Mouse (Mus musculus): ENCODE data around the gene Smg6. TPM values are rescaled to one million over a fixed set of nuclear protein-coding genes. Genes with fewer than 3 reads are reported as not detected.

Gene Smg6
- polyA plus RNA-seq, 1 experiment from 2014 or later = 21.3 TPM

GRCm38 (mm10) chr11:74946348-74946747 is 20.7 kb downstream of the Smg6 start:
- no peak overlapping the region for H3K27ac ChIP-seq
- H3K4me1 ChIP-seq = no peaks in the 10 kb centered on the region
- H3K4me3 ChIP-seq = no peak overlapping the region
- H3K4me2 ChIP-seq (replicated peaks) = no peak overlapping the region
- WGBS = 85% methylated on average over 3 of the region's 3 CpGs
- H3K27me3 ChIP-seq (replicated peaks) = no peaks in the 10 kb centered on the region
- no peak for ATAC-seq (ENCODE audit: low FRiP score, low read depth)
- H3K36me3 ChIP-seq = peaks cover 25% of the 10 kb centered on the region
- no peak overlapping the region for H3K9ac ChIP-seq
- no peaks in the 10 kb centered on the region for H3K9me3 ChIP-seq

- H3K27me3 ChIP-seq (replicated peaks) = no peaks in the 10 kb centered on the region
- no peak overlapping the region for H3K9ac ChIP-seq
- H3K4me2 ChIP-seq (replicated peaks) = no peak overlapping the region
- no peaks in the 10 kb centered on the region for H3K9me3 ChIP-seq
- no peaks in the 10 kb centered on the region for H3K4me1 ChIP-seq
- ATAC-seq (ENCODE audit: low FRiP score, low read depth) = no peak
- no peak overlapping the region for H3K27ac ChIP-seq
- no peak overlapping the region for H3K4me3 ChIP-seq
- peaks cover 10% of the 10 kb centered on the region for H3K36me3 ChIP-seq
Measured at GRCm38 (mm10) chr11:74954901-74955300, 29.3 kb downstream of the Smg6 start.

- no peak overlapping the region for H3K27ac ChIP-seq
- H3K4me3 ChIP-seq = no peak overlapping the region
- no peak for ATAC-seq (ENCODE audit: low FRiP score, low read depth)
- H3K4me2 ChIP-seq (replicated peaks) = no peak overlapping the region
- no peaks in the 10 kb centered on the region for H3K27me3 ChIP-seq (replicated peaks)
- H3K36me3 ChIP-seq = peaks cover 10% of the 10 kb centered on the region
- H3K9ac ChIP-seq = no peak overlapping the region
- H3K9me3 ChIP-seq = no peaks in the 10 kb centered on the region
- no peaks in the 10 kb centered on the region for H3K4me1 ChIP-seq
Measured at GRCm38 (mm10) chr11:74956006-74956405, 30.4 kb downstream of the Smg6 start.

- Histone ChIP-seq H3K9me3 (no peaks in the 10 kb centered on the region), H3K9ac (no peak overlapping the region), H3K27me3 (replicated peaks) (no peaks in the 10 kb centered on the region), H3K4me2 (replicated peaks) (no peak overlapping the region), H3K4me3 (no peak overlapping the region), H3K27ac (no peak overlapping the region), H3K4me1 (no peaks in the 10 kb centered on the region), H3K36me3 (peaks cover 10% of the 10 kb centered on the region)
- no peak for ATAC-seq (ENCODE audit: low FRiP score, low read depth)
- 92% methylated on average over 2 of the region's 2 CpGs for WGBS
Measured at GRCm38 (mm10) chr11:74957600-74957999, 32.0 kb downstream of the Smg6 start.

- WGBS = 93% methylated on average over 2 of the region's 2 CpGs
- peaks cover 4% of the 10 kb centered on the region for H3K36me3 ChIP-seq
- H3K4me1 ChIP-seq = no peaks in the 10 kb centered on the region
- no peak overlapping the region for H3K9ac ChIP-seq
- H3K27ac ChIP-seq = no peak overlapping the region
- no peaks in the 10 kb centered on the region for H3K9me3 ChIP-seq
- no peak overlapping the region for H3K4me2 ChIP-seq (replicated peaks)
- no peaks in the 10 kb centered on the region for H3K27me3 ChIP-seq (replicated peaks)
- no peak for ATAC-seq (ENCODE audit: low FRiP score, low read depth)
- H3K4me3 ChIP-seq = no peak overlapping the region
Measured at GRCm38 (mm10) chr11:74959501-74959900, 33.9 kb downstream of the Smg6 start.

- Histone ChIP-seq H3K4me3 (no peak overlapping the region), H3K27me3 (replicated peaks) (no peaks in the 10 kb centered on the region), H3K36me3 (peaks cover 4% of the 10 kb centered on the region), H3K27ac (no peak overlapping the region), H3K9me3 (no peaks in the 10 kb centered on the region), H3K9ac (no peak overlapping the region), H3K4me2 (replicated peaks) (no peak overlapping the region), H3K4me1 (no peaks in the 10 kb centered on the region)
- WGBS = 98% methylated on average over 9 of the region's 9 CpGs
- ATAC-seq (ENCODE audit: low FRiP score, low read depth) = no peak
Measured at GRCm38 (mm10) chr11:74960031-74960551, 34.5 kb downstream of the Smg6 start.

GRCm38 (mm10) chr11:74961953-74962352 is 36.3 kb downstream of the Smg6 start:
- Histone ChIP-seq H3K4me2 (replicated peaks) (no peak overlapping the region), H3K27ac (no peak overlapping the region), H3K27me3 (replicated peaks) (no peaks in the 10 kb centered on the region), H3K9me3 (no peaks in the 10 kb centered on the region), H3K4me1 (no peaks in the 10 kb centered on the region), H3K36me3 (peaks cover 6% of the 10 kb centered on the region; the same call in 1 of the 2 replicates), H3K4me3 (no peak overlapping the region), H3K9ac (no peak overlapping the region)
- no peak for ATAC-seq (ENCODE audit: low FRiP score, low read depth)

- Histone ChIP-seq H3K36me3 (0 out of 2 replicates have a peak, but pooled peaks cover 2% of the 10 kb centered on the region), H3K9ac (no peak overlapping the region), H3K27me3 (replicated peaks) (no peaks in the 10 kb centered on the region), H3K4me1 (no peaks in the 10 kb centered on the region), H3K4me3 (no peak overlapping the region), H3K27ac (no peak overlapping the region), H3K4me2 (replicated peaks) (no peak overlapping the region), H3K9me3 (no peaks in the 10 kb centered on the region)
- no peak for ATAC-seq (ENCODE audit: low FRiP score, low read depth)
- WGBS = 85% methylated on average over 2 of the region's 2 CpGs
Measured at GRCm38 (mm10) chr11:74962846-74963407, 37.3 kb downstream of the Smg6 start.

GRCm38 (mm10) chr11:74965516-74965915 is 39.9 kb downstream of the Smg6 start:
- no peak overlapping the region for H3K4me3 ChIP-seq
- no peak overlapping the region for H3K27ac ChIP-seq
- no peaks in the 10 kb centered on the region for H3K4me1 ChIP-seq
- ATAC-seq (ENCODE audit: low FRiP score, low read depth) = no peak
- H3K9me3 ChIP-seq = no peaks in the 10 kb centered on the region
- H3K4me2 ChIP-seq (replicated peaks) = no peak overlapping the region
- no peaks in the 10 kb centered on the region for H3K27me3 ChIP-seq (replicated peaks)
- H3K9ac ChIP-seq = no peak overlapping the region
- H3K36me3 ChIP-seq = 0 out of 2 replicates have a peak, but pooled peaks cover 2% of the 10 kb centered on the region
- 92% methylated on average over 3 of the region's 3 CpGs for WGBS

GRCm38 (mm10) chr11:74973290-74974157 is 47.9 kb downstream of the Smg6 start:
- Histone ChIP-seq H3K27ac (no peak overlapping the region), H3K27me3 (replicated peaks) (no peaks in the 10 kb centered on the region), H3K9ac (no peak overlapping the region), H3K36me3 (peaks cover 4% of the 10 kb centered on the region; the same call in 1 of the 2 replicates), H3K4me1 (no peaks in the 10 kb centered on the region), H3K9me3 (no peaks in the 10 kb centered on the region), H3K4me2 (replicated peaks) (no peak overlapping the region), H3K4me3 (no peak overlapping the region)
- no peak for ATAC-seq (ENCODE audit: low FRiP score, low read depth)
- 89% methylated on average over 7 of the region's 7 CpGs for WGBS

- H3K9ac ChIP-seq = no peak overlapping the region
- ATAC-seq (ENCODE audit: low FRiP score, low read depth) = no peak
- H3K4me1 ChIP-seq = no peaks in the 10 kb centered on the region
- H3K27me3 ChIP-seq (replicated peaks) = no peaks in the 10 kb centered on the region
- peaks cover 4% of the 10 kb centered on the region; the same call in 1 of the 2 replicates for H3K36me3 ChIP-seq
- H3K9me3 ChIP-seq = no peaks in the 10 kb centered on the region
- H3K4me3 ChIP-seq = no peak overlapping the region
- no peak overlapping the region for H3K27ac ChIP-seq
- H3K4me2 ChIP-seq (replicated peaks) = no peak overlapping the region
Measured at GRCm38 (mm10) chr11:74974615-74975014, 49.0 kb downstream of the Smg6 start.

GRCm38 (mm10) chr11:74976835-74977687 is 51.4 kb downstream of the Smg6 start:
- 89% methylated on average over 3 of the region's 3 CpGs for WGBS

More at GRCm38 (mm10) chr11:74976835-74977687, 51.4 kb downstream of the Smg6 start:
- no peak for ATAC-seq (ENCODE audit: low FRiP score, low read depth)
- H3K27ac ChIP-seq = no peak overlapping the region
- H3K4me1 ChIP-seq = no peaks in the 10 kb centered on the region
- no peak overlapping the region for H3K9ac ChIP-seq
- no peak overlapping the region for H3K4me2 ChIP-seq (replicated peaks)
- H3K27me3 ChIP-seq (replicated peaks) = no peaks in the 10 kb centered on the region
- no peaks in the 10 kb centered on the region for H3K9me3 ChIP-seq
- H3K4me3 ChIP-seq = no peak overlapping the region
- H3K36me3 ChIP-seq = no peaks in the 10 kb centered on the region
